In genomic region chrX:142195551-142195950, GRCm38 (mm10) we compare ENCODE assay signal across 19 mouse cellular contexts. TPM values are rescaled to one million over a fixed set of nuclear protein-coding genes. Genes with fewer than 3 reads are reported as not detected.
"Had no signal": no experiment of that assay in that cellular context is flagged by ENCODE, and none has a peak within 500 bp of the region (broad histone marks: within the 10 kb centered on the region; RNA-seq: fewer than 3 reads in every experiment).

No protein-coding gene starts in this region.

- H3K4me3 ChIP-seq: lung, embryonic 15.5 days; megakaryocyte, embryonic 14.5 days; midbrain, embryonic 13.5 days; midbrain, embryonic 15.5 days; neural tube, embryonic 12.5 days; stomach, embryonic 15.5 days had no signal

- H3K4me1 ChIP-seq: lung, embryonic 15.5 days; megakaryocyte, embryonic 14.5 days; midbrain, embryonic 13.5 days; midbrain, embryonic 15.5 days; neural tube, embryonic 12.5 days; stomach, embryonic 15.5 days had no signal

- H3K36me3 ChIP-seq: lung, embryonic 15.5 days; midbrain, embryonic 13.5 days; midbrain, embryonic 15.5 days; neural tube, embryonic 12.5 days; stomach, embryonic 15.5 days had no signal

- DNase-seq: lung, postnatal 14 days; lung, postnatal 36 days; right cerebral cortex, postnatal 14 days; thymus, adult 2 months; thymus, postnatal 25 days; thymus, postnatal 4 days had no signal

- H3K27ac ChIP-seq: lung, embryonic 15.5 days; macrophage; midbrain, embryonic 13.5 days; midbrain, embryonic 15.5 days; neural tube, embryonic 12.5 days; stomach, embryonic 15.5 days; stomach, postnatal 0 days had no signal

- H3K27me3 ChIP-seq: lung, embryonic 15.5 days; neural tube, embryonic 12.5 days; stomach, embryonic 15.5 days had no signal

RNA-seq across cellular contexts. Expression of gene Gucy2f, which starts 1.2 kb away (rescaled TPM):
- total RNA-seq: megakaryocyte progenitor cell, adult 5-6 weeks; monocyte, adult 5-6 weeks had no signal
- polyA plus RNA-seq: lung, embryonic 15.5 days; lung, postnatal 0 days; macrophage; midbrain, embryonic 11.5 days; neural tube, embryonic 12.5 days; spleen, adult 2 months; stomach, postnatal 0 days; thymus, adult 2 months had no signal
